Mouse (Mus musculus) forebrain, embryonic 14.5 days (tissue): ENCODE measurements around the gene Nedd4. TPM values are rescaled to one million over a fixed set of nuclear protein-coding genes. Genes with fewer than 3 reads are reported as not detected.

ENCODE experiments used
- ATAC-seq: fragments of 200-750 bp; cut with Nextera tagmentation; 2 replicates; pipeline ENCODE4 v1.8.0; 2017; ENCODE audit warnings: mild to moderate bottlenecking, moderate library complexity
- DNase-seq: peaks from one replicate; pipeline ENCODE4 v3.0.0-alpha.2; 2015; ENCODE audit warnings: low spot score
- H3K27ac ChIP-seq: fragments of 300-500 bp; sonication (generic); 2 replicates; pipeline ENCODE4 v1.5.1; 2014; ENCODE audit warnings: low read depth, mild to moderate bottlenecking, control low read depth, low read length, moderate library complexity
- H3K27me3 ChIP-seq: fragments of 300-500 bp; sonication (generic); replicated peaks from 2 replicates; pipeline ENCODE4 v1.6.1; 2014; ENCODE audit warnings: low read length, control low read depth, mixed read lengths; ENCODE audit not compliant: control insufficient read depth, insufficient read depth
- H3K36me3 ChIP-seq: fragments of 300-500 bp; sonication (generic); 2 replicates; pipeline ENCODE4 v1.6.1; 2014; ENCODE audit warnings: low read length, control low read depth; ENCODE audit not compliant: control insufficient read depth, insufficient read depth
- H3K4me1 ChIP-seq: fragments of 300-500 bp; sonication (generic); 2 replicates; pipeline ENCODE4 v1.6.1; 2014; ENCODE audit warnings: antibody characterized with exemption, low read length, control low read depth; ENCODE audit not compliant: control insufficient read depth, insufficient read depth
- H3K4me2 ChIP-seq: fragments of 300-500 bp; sonication (generic); 2 replicates; pipeline ENCODE4 v1.6.1; 2014; ENCODE audit warnings: mild to moderate bottlenecking, control low read depth, low read length
- H3K4me3 ChIP-seq: fragments of 300-500 bp; sonication (generic); 2 replicates; pipeline ENCODE4 v1.5.1; 2014; ENCODE audit warnings: low read depth, low read length, control low read depth
- H3K9ac ChIP-seq: fragments of 300-500 bp; sonication (generic); 2 replicates; pipeline ENCODE4 v1.6.1; 2014; ENCODE audit warnings: mild to moderate bottlenecking, low read length, control low read depth, moderate library complexity
- H3K9me3 ChIP-seq: fragments of 300-500 bp; sonication (generic); replicated peaks from 2 replicates; pipeline ENCODE4 v1.6.1; 2016; ENCODE audit warnings: low read length, control low read depth, mixed read lengths; ENCODE audit not compliant: control insufficient read depth
- WGBS: fragments of 180-500 bp; shearing (Covaris S2); extraction: QIAGEN DNeasy Blood & Tissue Kit; methylation state at CpG from one replicate; pipeline ENCODE4 v1.1.7; 2014; 5-methylcytosine and 5-hydroxymethylcytosine counted together
- polyA plus RNA-seq: library from polyadenylated mRNA; unstranded; fragments of >200 nt; fragmentation: Nextera tagmentation; extraction: Ambion mirVana; gene quantifications from 2 replicates; pipeline ENCODE4 v1.2.1, GENCODE M21; 2014

Nedd4 gene
- polyA plus RNA-seq, 1 experiment from 2014 or later: 437 TPM

- H3K9ac ChIP-seq: no peak overlapping the region
- 17% methylated on average over 6 of the region's 6 CpGs for WGBS
- H3K27me3 ChIP-seq: no peaks in the 10 kb centered on the region
- H3K36me3 ChIP-seq: no peaks in the 10 kb centered on the region
- ATAC-seq (no peak), DNase-seq (peak; percentile 76)
- H3K4me2 ChIP-seq: no peak overlapping the region
- no peak overlapping the region for H3K4me3 ChIP-seq
- peaks cover 23% of the 10 kb centered on the region for H3K4me1 ChIP-seq
- no peaks in the 10 kb centered on the region for H3K9me3 ChIP-seq
- peak overlapping the region; percentile 52; the same call in 1 of the 2 replicates for H3K27ac ChIP-seq
Measured at GRCm38 (mm10) chr9:72644418-72645110, 17.6 kb upstream of the Nedd4 start.

- Histone ChIP-seq H3K36me3 (no peaks in the 10 kb centered on the region), H3K27ac (no peak overlapping the region), H3K9me3 (no peaks in the 10 kb centered on the region), H3K4me2 (no peak overlapping the region), H3K27me3 (no peaks in the 10 kb centered on the region), H3K9ac (no peak overlapping the region), H3K4me3 (no peak overlapping the region), H3K4me1 (peaks cover 6% of the 10 kb centered on the region; the same call in 1 of the 2 replicates)
- DNase-seq: no peak
- no peak for ATAC-seq
- 74% methylated on average over 2 of the region's 2 CpGs for WGBS
Measured at GRCm38 (mm10) chr9:72649781-72650180, 12.4 kb upstream of the Nedd4 start.

GRCm38 (mm10) chr9:72652961-72653360 is 9.2 kb upstream of the Nedd4 start:
- H3K4me1 ChIP-seq: peaks cover 6% of the 10 kb centered on the region; the same call in 1 of the 2 replicates
- DNase-seq (peak; percentile 53), ATAC-seq (peak; percentile 67)
- no peaks in the 10 kb centered on the region for H3K36me3 ChIP-seq
- no peaks in the 10 kb centered on the region for H3K9me3 ChIP-seq
- no peaks in the 10 kb centered on the region for H3K27me3 ChIP-seq
- 7% methylated on average over 8 of the region's 8 CpGs for WGBS
- H3K4me3 ChIP-seq: no peak overlapping the region
- H3K27ac ChIP-seq: peak overlapping the region; percentile 55; the same call in 1 of the 2 replicates
- H3K4me2 ChIP-seq: no peak overlapping the region
- H3K9ac ChIP-seq: no peak overlapping the region

GRCm38 (mm10) chr9:72653533-72653932 is 8.6 kb upstream of the Nedd4 start:
- Histone ChIP-seq H3K4me2 (no peak overlapping the region), H3K4me3 (no peak overlapping the region), H3K9me3 (no peaks in the 10 kb centered on the region), H3K4me1 (peaks cover 6% of the 10 kb centered on the region; the same call in 1 of the 2 replicates), H3K27ac (0 out of 2 replicates have a peak overlapping the region, but pooled peaks have one; percentile 55), H3K9ac (no peak overlapping the region), H3K36me3 (no peaks in the 10 kb centered on the region), H3K27me3 (no peaks in the 10 kb centered on the region)
- ATAC-seq (no peak), DNase-seq (no peak)
- 38% methylated on average over 4 of the region's 4 CpGs for WGBS

- peaks cover 6% of the 10 kb centered on the region; the same call in 1 of the 2 replicates for H3K4me1 ChIP-seq
- H3K4me3 ChIP-seq: no peak overlapping the region
- WGBS: 57% methylated on average over 6 of the region's 6 CpGs
- H3K27ac ChIP-seq: no peak overlapping the region
- no peaks in the 10 kb centered on the region for H3K27me3 ChIP-seq
- H3K36me3 ChIP-seq: no peaks in the 10 kb centered on the region
- no peaks in the 10 kb centered on the region for H3K9me3 ChIP-seq
- ATAC-seq: no peak
- no peak overlapping the region for H3K9ac ChIP-seq
- DNase-seq: peak; percentile 42
- no peak overlapping the region for H3K4me2 ChIP-seq
Measured at GRCm38 (mm10) chr9:72654593-72655242, 7.4 kb upstream of the Nedd4 start.

GRCm38 (mm10) chr9:72655602-72656001 is 6.5 kb upstream of the Nedd4 start:
- ATAC-seq (no peak), DNase-seq (no peak)
- H3K9ac ChIP-seq: no peak overlapping the region
- H3K9me3 ChIP-seq: no peaks in the 10 kb centered on the region
- H3K4me2 ChIP-seq: no peak overlapping the region
- H3K27ac ChIP-seq: no peak overlapping the region
- 73% methylated on average over 5 of the region's 5 CpGs for whole genome bisulfite sequencing
- no peaks in the 10 kb centered on the region for H3K36me3 ChIP-seq
- peaks cover 6% of the 10 kb centered on the region; the same call in 1 of the 2 replicates for H3K4me1 ChIP-seq
- no peaks in the 10 kb centered on the region for H3K27me3 ChIP-seq
- no peak overlapping the region for H3K4me3 ChIP-seq

- Histone ChIP-seq H3K4me1 (peaks cover 9% of the 10 kb centered on the region; the same call in 1 of the 2 replicates), H3K4me2 (no peak overlapping the region), H3K9ac (no peak overlapping the region), H3K36me3 (no peaks in the 10 kb centered on the region), H3K4me3 (no peak overlapping the region), H3K9me3 (no peaks in the 10 kb centered on the region), H3K27me3 (no peaks in the 10 kb centered on the region), H3K27ac (no peak overlapping the region)
- WGBS: 33% methylated on average over 4 of the region's 4 CpGs
- DNase-seq (no peak), ATAC-seq (no peak)
Measured at GRCm38 (mm10) chr9:72656491-72656890, 5.7 kb upstream of the Nedd4 start.

- Histone ChIP-seq H3K4me3 (no peak overlapping the region), H3K4me2 (no peak overlapping the region), H3K4me1 (peaks cover 9% of the 10 kb centered on the region; the same call in 1 of the 2 replicates), H3K27ac (no peak overlapping the region), H3K9ac (no peak overlapping the region), H3K27me3 (no peaks in the 10 kb centered on the region), H3K9me3 (no peaks in the 10 kb centered on the region), H3K36me3 (no peaks in the 10 kb centered on the region)
- WGBS: 37% methylated on average over 3 of the region's 3 CpGs
- DNase-seq: no peak
- ATAC-seq: no peak
Measured at GRCm38 (mm10) chr9:72656940-72657339, 5.2 kb upstream of the Nedd4 start.

GRCm38 (mm10) chr9:72657694-72658093 is 4.5 kb upstream of the Nedd4 start:
- 47% methylated on average over 1 of the region's 1 CpGs for WGBS
- ATAC-seq: no peak
- no peak overlapping the region for H3K27ac ChIP-seq

More at GRCm38 (mm10) chr9:72657694-72658093, 4.5 kb upstream of the Nedd4 start:
- H3K4me2 ChIP-seq: no peak overlapping the region
- H3K4me1 ChIP-seq: peaks cover 9% of the 10 kb centered on the region; the same call in 1 of the 2 replicates
- DNase-seq: no peak
- H3K36me3 ChIP-seq: no peaks in the 10 kb centered on the region
- H3K4me3 ChIP-seq: no peak overlapping the region
- H3K27me3 ChIP-seq: no peaks in the 10 kb centered on the region
- H3K9ac ChIP-seq: no peak overlapping the region
- no peaks in the 10 kb centered on the region for H3K9me3 ChIP-seq
